Mouse (Mus musculus): ENCODE measurements around the gene Focad.

Focad gene

GRCm38 (mm10) chr4:88157644-88158043 is 63.2 kb downstream of the Focad start:
- 58% methylated on average over 6 of the region's 6 CpGs for WGBS

GRCm38 (mm10) chr4:88159256-88159655 is 64.8 kb downstream of the Focad start:
- WGBS: 55% methylated on average over 5 of the region's 5 CpGs

- WGBS: 39% methylated on average over 6 of the region's 6 CpGs
These were observed 65.3 kb downstream of the Focad start for GRCm38 (mm10) chr4:88159700-88160099.

- WGBS: 86% methylated on average over 13 of the region's 13 CpGs
These were observed 69.2 kb downstream of the Focad start for GRCm38 (mm10) chr4:88163511-88164247.

GRCm38 (mm10) chr4:88167008-88167862 is 72.8 kb downstream of the Focad start:
- 68% methylated on average over 7 of the region's 7 CpGs for WGBS

GRCm38 (mm10) chr4:88175058-88175974 is 80.9 kb downstream of the Focad start:
- WGBS: 94% methylated on average over 6 of the region's 6 CpGs

- 84% methylated on average over 2 of the region's 2 CpGs for WGBS
These were observed 84.9 kb downstream of the Focad start for GRCm38 (mm10) chr4:88179296-88179695.

- 49% methylated on average over 6 of the region's 6 CpGs for WGBS
These were observed 89.9 kb downstream of the Focad start for GRCm38 (mm10) chr4:88184293-88184692.

- 84% methylated on average over 6 of the region's 6 CpGs for WGBS
These were observed 91.5 kb downstream of the Focad start for GRCm38 (mm10) chr4:88185872-88186426.

- 72% methylated on average over 3 of the region's 3 CpGs for WGBS
These were observed 93.2 kb downstream of the Focad start for GRCm38 (mm10) chr4:88187649-88188048.

GRCm38 (mm10) chr4:88189495-88189894 is 95.1 kb downstream of the Focad start:
- WGBS: 81% methylated on average over 1 of the region's 1 CpGs

- 80% methylated on average over 5 of the region's 5 CpGs for WGBS
These were observed 99.8 kb downstream of the Focad start for GRCm38 (mm10) chr4:88194256-88194655.

- WGBS: 23% methylated on average over 4 of the region's 4 CpGs
These were observed 101.6 kb downstream of the Focad start for GRCm38 (mm10) chr4:88195898-88196495.

- 39% methylated on average over 4 of the region's 4 CpGs for WGBS
These were observed 102.1 kb downstream of the Focad start for GRCm38 (mm10) chr4:88196500-88196912.

- WGBS: 75% methylated on average over 5 of the region's 5 CpGs
These were observed 102.8 kb downstream of the Focad start for GRCm38 (mm10) chr4:88197244-88197643.

GRCm38 (mm10) chr4:88199186-88199585 is 104.8 kb downstream of the Focad start:
- WGBS: 82% methylated on average over 1 of the region's 1 CpGs

GRCm38 (mm10) chr4:88201047-88201446 is 106.6 kb downstream of the Focad start:
- 95% methylated on average over 4 of the region's 4 CpGs for WGBS

- WGBS: 97% methylated on average over 6 of the region's 6 CpGs
These were observed 114.2 kb downstream of the Focad start for GRCm38 (mm10) chr4:88208676-88209075.

- WGBS: 21% methylated on average over 3 of the region's 3 CpGs
These were observed 115.0 kb downstream of the Focad start for GRCm38 (mm10) chr4:88209351-88209814.

GRCm38 (mm10) chr4:88210602-88211001 is 116.2 kb downstream of the Focad start:
- WGBS: 61% methylated on average over 6 of the region's 6 CpGs
